ENCODE assay signal across 37 mouse cellular contexts in the genomic region with DNA sequence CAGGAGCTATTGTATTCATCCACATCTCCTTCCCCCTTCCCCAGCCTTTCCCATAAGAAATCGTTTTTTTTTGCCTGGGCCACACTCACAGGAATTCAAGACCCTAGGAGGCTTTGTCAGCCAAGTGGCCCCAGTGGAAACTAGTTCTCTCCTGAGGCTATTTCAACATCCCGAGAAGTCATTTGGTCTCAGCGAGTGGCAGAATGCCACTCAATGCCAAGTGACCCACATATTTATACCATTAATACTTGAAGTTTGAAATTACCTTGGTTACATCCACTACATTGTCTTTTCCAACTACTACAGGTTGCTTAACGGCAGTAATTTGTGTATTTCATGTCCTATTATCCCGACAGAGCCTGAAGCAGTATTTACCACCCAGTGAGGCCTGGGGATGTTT. TPM values are rescaled to one million over a fixed set of nuclear protein-coding genes. Genes with fewer than 3 reads are reported as not detected.
"Had no signal": no experiment of that assay in that cellular context is flagged by ENCODE, and none has a peak within 500 bp of the region (broad histone marks: within the 10 kb centered on the region; RNA-seq: fewer than 3 reads in every experiment).

No protein-coding gene starts in this region.

- H3K4me3 ChIP-seq: left cerebral cortex, adult 2 months; limb, embryonic 10.5 days; limb, embryonic 12.5 days; limb, embryonic 13.5 days; limb, embryonic 15.5 days; liver, embryonic 12.5 days; liver, embryonic 13.5 days; liver, embryonic 15.5 days; lung, embryonic 15.5 days; megakaryocyte, embryonic 14.5 days; midbrain, embryonic 10.5 days; midbrain, embryonic 12.5 days; midbrain, embryonic 13.5 days; midbrain, embryonic 15.5 days; myocyte; neural tube, embryonic 12.5 days had no signal

- H3K4me2 ChIP-seq: limb, embryonic 12.5 days; limb, embryonic 13.5 days; limb, embryonic 15.5 days; liver, embryonic 11.5 days; liver, embryonic 12.5 days; liver, embryonic 13.5 days; liver, embryonic 15.5 days; lung, embryonic 14.5 days; lung, embryonic 15.5 days; midbrain, embryonic 11.5 days; midbrain, embryonic 12.5 days; midbrain, embryonic 13.5 days; midbrain, embryonic 15.5 days; neural tube, embryonic 12.5 days had no signal

- ATAC-seq: liver, embryonic 12.5 days; liver, postnatal 0 days; midbrain, embryonic 13.5 days; midbrain, embryonic 15.5 days; midbrain, embryonic 16.5 days had no signal

- H3K9me3 ChIP-seq: limb, embryonic 10.5 days; limb, embryonic 12.5 days; limb, embryonic 13.5 days; limb, embryonic 15.5 days; liver, embryonic 12.5 days; liver, embryonic 13.5 days; liver, embryonic 15.5 days; lung, embryonic 15.5 days; megakaryocyte, embryonic 14.5 days; midbrain, embryonic 10.5 days; midbrain, embryonic 12.5 days; midbrain, embryonic 13.5 days; midbrain, embryonic 15.5 days; neural tube, embryonic 12.5 days had no signal

- H3K27ac ChIP-seq: left cerebral cortex, adult 2 months; limb, embryonic 10.5 days; limb, embryonic 12.5 days; limb, embryonic 13.5 days; limb, embryonic 15.5 days; liver, embryonic 12.5 days; liver, embryonic 13.5 days; liver, embryonic 14.5 days; liver, embryonic 15.5 days; lung, embryonic 15.5 days; macrophage; midbrain, embryonic 10.5 days; midbrain, embryonic 12.5 days; midbrain, embryonic 13.5 days; midbrain, embryonic 15.5 days; neural tube, embryonic 12.5 days had no signal

- H3K4me1 ChIP-seq: liver, embryonic 12.5 days; liver, embryonic 13.5 days; liver, embryonic 15.5 days; megakaryocyte, embryonic 14.5 days; midbrain, embryonic 10.5 days; midbrain, embryonic 12.5 days; midbrain, embryonic 13.5 days; midbrain, embryonic 15.5 days; neural tube, embryonic 12.5 days had no signal

- H3K36me3 ChIP-seq: limb, embryonic 10.5 days; limb, embryonic 12.5 days; limb, embryonic 13.5 days; limb, embryonic 15.5 days; liver, embryonic 12.5 days; liver, embryonic 13.5 days; liver, embryonic 15.5 days; lung, embryonic 15.5 days; midbrain, embryonic 10.5 days; midbrain, embryonic 12.5 days; midbrain, embryonic 13.5 days; midbrain, embryonic 15.5 days; neural tube, embryonic 12.5 days had no signal

- H3K9ac ChIP-seq: limb, embryonic 12.5 days; limb, embryonic 13.5 days; limb, embryonic 15.5 days; liver, embryonic 12.5 days; liver, embryonic 13.5 days; liver, embryonic 14.5 days; liver, embryonic 15.5 days; liver, postnatal 0 days; lung, embryonic 14.5 days; lung, embryonic 15.5 days; midbrain, embryonic 12.5 days; midbrain, embryonic 13.5 days; midbrain, embryonic 15.5 days; neural tube, embryonic 12.5 days had no signal

- DNase-seq: left cerebral cortex, postnatal 4 days; liver; liver, embryonic 13.5 days; liver, postnatal 0 days; lung, adult 2 months; lung, embryonic 14.5 days; lung, postnatal 14 days; midbrain, embryonic 14.5 days had no signal

- H3K27me3 ChIP-seq: limb, embryonic 12.5 days; limb, embryonic 13.5 days; limb, embryonic 15.5 days; liver, embryonic 12.5 days; liver, embryonic 13.5 days; liver, embryonic 15.5 days; lung, embryonic 15.5 days; midbrain, embryonic 12.5 days; midbrain, embryonic 13.5 days; midbrain, embryonic 15.5 days; neural tube, embryonic 12.5 days had no signal

RNA-seq across cellular contexts. Expression of gene Dhrs7c, which starts 53.8 kb away (rescaled TPM):
- total RNA-seq: left cerebral cortex, adult 18-20 months; left cerebral cortex, adult 8-10 months; liver, adult 2 months; megakaryocyte progenitor cell, adult 5-6 weeks; megakaryocyte, adult 5-6 weeks; megakaryocyte-erythroid progenitor cell, adult 5-6 weeks; midbrain, postnatal 0 days; monocyte, adult 5-6 weeks had no signal
- polyA plus RNA-seq: limb, embryonic 10.5 days; limb, embryonic 11.5 days; liver, adult 2 months; liver, embryonic 11.5 days; liver, embryonic 12.5 days; liver, embryonic 13.5 days; liver, embryonic 14.5 days; liver, postnatal 0 days; lung, embryonic 14.5 days; macrophage; midbrain, embryonic 10.5 days; midbrain, embryonic 11.5 days; midbrain, embryonic 12.5 days; midbrain, embryonic 13.5 days; midbrain, embryonic 14.5 days; midbrain, embryonic 15.5 days; midbrain, embryonic 16.5 days had no signal
